Mouse (Mus musculus) heart, adult 8-10 months (tissue): ENCODE measurements around the gene Dus2. TPM values are rescaled to one million over a fixed set of nuclear protein-coding genes. Genes with fewer than 3 reads are reported as not detected.
"Not testable (repeated sequence)": the region's sequence is repeated elsewhere in the genome, so short reads cannot be mapped to it uniquely, and the experiment has no call there.

ENCODE experiments used
- DNase-seq: peaks from one replicate; pipeline ENCODE4 v3.0.0; 2022; ENCODE audit warnings: low spot score
- total RNA-seq, 4 experiments: library from RNA; stranded (reverse); gene quantifications; 2 replicates each; pipeline ENCODE4 v1.2.4; 2022

The Dus2 gene
- 10 to 100 TPM in 1 of 4 experiments, 1 to 10 TPM in 3; 8.5 to 10.9 (median 8.7) TPM for total RNA-seq

GRCm38 (mm10) chr8:105990856-105991387, at the start of gene Dus2:
Dus2 (plus strand) TSS chr8:105991337.
- DNase-seq, result peak; percentile 79

GRCm38 (mm10) chr8:105942026-105942425, 49.1 kb upstream of the Dus2 start:
- DNase-seq, result no peak

- DNase-seq, result no peak
These were observed 48.6 kb upstream of the Dus2 start for GRCm38 (mm10) chr8:105942542-105942941.

GRCm38 (mm10) chr8:105943321-105943739, 47.8 kb upstream of the Dus2 start, which contains the start of gene Lcat:
Lcat (minus strand) TSS chr8:105943382.
- no peak for DNase-seq

GRCm38 (mm10) chr8:105949350-105949749, 41.8 kb upstream of the Dus2 start:
- no peak for DNase-seq

- DNase-seq, result peak; percentile 33
These were observed 40.0 kb upstream of the Dus2 start for GRCm38 (mm10) chr8:105951057-105951659.

GRCm38 (mm10) chr8:105956556-105956955, 34.6 kb upstream of the Dus2 start:
- DNase-seq, result peak; percentile 45

- DNase-seq, result peak; percentile 75
These were observed 33.3 kb upstream of the Dus2 start for GRCm38 (mm10) chr8:105957813-105958212.

GRCm38 (mm10) chr8:105959350-105959749, 31.8 kb upstream of the Dus2 start:
- DNase-seq, result peak; percentile 28

- no peak for DNase-seq
These were observed 30.0 kb upstream of the Dus2 start for GRCm38 (mm10) chr8:105961101-105961500.

- DNase-seq, result no peak
These were observed 29.6 kb upstream of the Dus2 start for GRCm38 (mm10) chr8:105961536-105961935.

- DNase-seq, result no peak
These were observed 26.5 kb upstream of the Dus2 start for GRCm38 (mm10) chr8:105964506-105965265.

- peak; percentile 18 for DNase-seq
These were observed 25.8 kb upstream of the Dus2 start for GRCm38 (mm10) chr8:105965266-105965904.

GRCm38 (mm10) chr8:105965905-105966341, 25.2 kb upstream of the Dus2 start, which contains the start of gene Slc12a4:
Slc12a4 (minus strand) TSS chr8:105966097.
- DNase-seq, result peak; percentile 76

GRCm38 (mm10) chr8:105966692-105967311, 24.3 kb upstream of the Dus2 start:
- DNase-seq, result no peak

GRCm38 (mm10) chr8:105969367-105969766, 21.8 kb upstream of the Dus2 start:
- no peak for DNase-seq

GRCm38 (mm10) chr8:105971019-105971720, 20.0 kb upstream of the Dus2 start:
- no peak for DNase-seq

- no peak for DNase-seq
These were observed 15.8 kb upstream of the Dus2 start for GRCm38 (mm10) chr8:105975363-105975762.

- no peak for DNase-seq
These were observed 11.8 kb upstream of the Dus2 start, which contains the start of gene Dpep3 for GRCm38 (mm10) chr8:105979325-105979724. Dpep3 (minus strand) TSS chr8:105979429.

GRCm38 (mm10) chr8:105981146-105981545, 10.0 kb upstream of the Dus2 start:
- no peak for DNase-seq

- not testable (repeated sequence) for DNase-seq
These were observed 7.7 kb upstream of the Dus2 start for GRCm38 (mm10) chr8:105983406-105983805.
